Mouse (Mus musculus) embryonic facial prominence, embryonic 12.5 days (tissue): ENCODE measurements around the gene Mgrn1. TPM values are rescaled to one million over a fixed set of nuclear protein-coding genes. Genes with fewer than 3 reads are reported as not detected.

Experiments
- ATAC-seq: fragments of 200-750 bp; cut with Nextera tagmentation; 2 replicates; pipeline ENCODE4 v1.8.0; 2017; ENCODE audit not compliant: insufficient number of reproducible peaks, insufficient read depth, low FRiP score, low TSS enrichment
- H3K27ac ChIP-seq: fragments of 300-500 bp; sonication (generic); 2 replicates; pipeline ENCODE4 v1.5.1; 2016; ENCODE audit warnings: mild to moderate bottlenecking
- H3K27me3 ChIP-seq: fragments of 300-500 bp; sonication (generic); 2 replicates; pipeline ENCODE4 v1.6.1; 2016; ENCODE audit warnings: mild to moderate bottlenecking, moderate library complexity
- H3K36me3 ChIP-seq: fragments of 300-500 bp; sonication (generic); 2 replicates; pipeline ENCODE4 v1.6.1; 2016; ENCODE audit warnings: mild to moderate bottlenecking
- H3K4me1 ChIP-seq: fragments of 300-500 bp; sonication (generic); 2 replicates; pipeline ENCODE4 v1.6.1; 2016
- H3K4me2 ChIP-seq: fragments of 300-500 bp; sonication (generic); replicated peaks from 2 replicates; pipeline ENCODE4 v1.6.1; 2016; ENCODE audit warnings: mild to moderate bottlenecking, moderate library complexity
- H3K4me3 ChIP-seq: fragments of 300-500 bp; sonication (generic); 2 replicates; pipeline ENCODE4 v1.5.1; 2016; ENCODE audit warnings: mild to moderate bottlenecking
- H3K9ac ChIP-seq: fragments of 300-500 bp; sonication (generic); 2 replicates; pipeline ENCODE4 v1.6.1; 2016; ENCODE audit warnings: mild to moderate bottlenecking, moderate library complexity
- H3K9me3 ChIP-seq: fragments of 300-500 bp; sonication (generic); 2 replicates; pipeline ENCODE4 v1.6.1; 2016; ENCODE audit warnings: mild to moderate bottlenecking, moderate library complexity
- WGBS: fragments of 180-500 bp; shearing (Covaris S2); methylation state at CpG from one replicate; pipeline ENCODE4 v1.1.7; 2016; 5-methylcytosine and 5-hydroxymethylcytosine counted together
- polyA plus RNA-seq: library from polyadenylated mRNA; unstranded; fragments of >200 nt; fragmentation: Nextera tagmentation; extraction: Ambion mirVana; gene quantifications from 2 replicates; pipeline ENCODE4 v1.2.1, GENCODE M21; 2016

Gene Mgrn1
- 91.9 and 93.4 TPM in 2 replicates for polyA plus RNA-seq

- peak; percentile 67 for ATAC-seq
- Histone ChIP-seq H3K36me3 (no peaks in the 10 kb centered on the region), H3K4me2 (peak within 1 kb of the TSS; percentile 85), H3K4me3 (peak within 1 kb of the TSS; percentile 94), H3K27me3 (no peaks in the 10 kb centered on the region), H3K27ac (peak within 1 kb of the TSS; percentile 86), H3K9ac (peak within 1 kb of the TSS; percentile 93), H3K9me3 (no peaks in the 10 kb centered on the region), H3K4me1 (peaks cover 17% of the 10 kb centered on the region)
- WGBS, result under 1% methylated on average over 52 of the region's 74 CpGs
Measured at GRCm38 (mm10) chr16:4885760-4886689, at the start of gene Mgrn1. Mgrn1 (plus strand) TSS chr16:4886249.

GRCm38 (mm10) chr16:4837631-4838030 lies 48.4 kb upstream of the Mgrn1 start:
- Histone ChIP-seq H3K9me3 (no peaks in the 10 kb centered on the region), H3K4me1 (no peaks in the 10 kb centered on the region), H3K9ac (no peak overlapping the region), H3K27me3 (no peaks in the 10 kb centered on the region), H3K36me3 (no peaks in the 10 kb centered on the region), H3K4me3 (no peak overlapping the region), H3K4me2 (no peak overlapping the region), H3K27ac (no peak overlapping the region)
- 86% methylated on average over 3 of the region's 3 CpGs for WGBS
- no peak for ATAC-seq

GRCm38 (mm10) chr16:4839552-4839951 lies 46.5 kb upstream of the Mgrn1 start:
- ATAC-seq, result no peak
- Histone ChIP-seq H3K27ac (no peak overlapping the region), H3K4me3 (no peak overlapping the region), H3K27me3 (no peaks in the 10 kb centered on the region), H3K4me2 (no peak overlapping the region), H3K4me1 (no peaks in the 10 kb centered on the region), H3K9ac (no peak overlapping the region), H3K9me3 (no peaks in the 10 kb centered on the region), H3K36me3 (no peaks in the 10 kb centered on the region)
- WGBS, result 83% methylated on average over 3 of the region's 3 CpGs

- Histone ChIP-seq H3K4me2 (no peak overlapping the region), H3K4me1 (no peaks in the 10 kb centered on the region), H3K9me3 (no peaks in the 10 kb centered on the region), H3K27me3 (no peaks in the 10 kb centered on the region), H3K4me3 (no peak overlapping the region), H3K27ac (no peak overlapping the region), H3K9ac (no peak overlapping the region), H3K36me3 (no peaks in the 10 kb centered on the region)
- ATAC-seq, result no peak
- WGBS, result 81% methylated on average over 8 of the region's 8 CpGs
Measured at GRCm38 (mm10) chr16:4840231-4840630, 45.8 kb upstream of the Mgrn1 start.

- no peak overlapping the region for H3K27ac ChIP-seq
- H3K36me3 ChIP-seq, result no peaks in the 10 kb centered on the region
- H3K27me3 ChIP-seq, result no peaks in the 10 kb centered on the region
- H3K4me1 ChIP-seq, result peaks cover 4% of the 10 kb centered on the region; the same call in 1 of the 2 replicates
- no peak overlapping the region for H3K9ac ChIP-seq
- 88% methylated on average over 3 of the region's 3 CpGs for WGBS
- ATAC-seq, result no peak
- no peaks in the 10 kb centered on the region for H3K9me3 ChIP-seq
- H3K4me3 ChIP-seq, result no peak overlapping the region
- H3K4me2 ChIP-seq, result no peak overlapping the region
Measured at GRCm38 (mm10) chr16:4847041-4847440, 39.0 kb upstream of the Mgrn1 start.

- Histone ChIP-seq H3K36me3 (no peaks in the 10 kb centered on the region), H3K4me3 (no peak overlapping the region), H3K4me2 (no peak overlapping the region), H3K9me3 (no peaks in the 10 kb centered on the region), H3K4me1 (peaks cover 4% of the 10 kb centered on the region; the same call in 1 of the 2 replicates), H3K9ac (no peak overlapping the region), H3K27me3 (no peaks in the 10 kb centered on the region), H3K27ac (no peak overlapping the region)
- ATAC-seq, result no peak
- 76% methylated on average over 2 of the region's 2 CpGs for WGBS
Measured at GRCm38 (mm10) chr16:4848090-4848489, 38.0 kb upstream of the Mgrn1 start.

GRCm38 (mm10) chr16:4850361-4850760 lies 35.7 kb upstream of the Mgrn1 start:
- H3K27me3 ChIP-seq, result no peaks in the 10 kb centered on the region
- 82% methylated on average over 7 of the region's 7 CpGs for WGBS
- no peaks in the 10 kb centered on the region for H3K9me3 ChIP-seq
- no peak overlapping the region for H3K27ac ChIP-seq
- H3K9ac ChIP-seq, result no peak overlapping the region
- no peak for ATAC-seq
- no peaks in the 10 kb centered on the region for H3K36me3 ChIP-seq
- H3K4me1 ChIP-seq, result peaks cover 4% of the 10 kb centered on the region; the same call in 1 of the 2 replicates
- no peak overlapping the region for H3K4me3 ChIP-seq
- H3K4me2 ChIP-seq, result no peak overlapping the region

GRCm38 (mm10) chr16:4850938-4851628 lies 35.0 kb upstream of the Mgrn1 start:
- Histone ChIP-seq H3K4me1 (peaks cover 4% of the 10 kb centered on the region; the same call in 1 of the 2 replicates), H3K9me3 (no peaks in the 10 kb centered on the region), H3K4me2 (no peak overlapping the region), H3K4me3 (no peak overlapping the region), H3K27ac (no peak overlapping the region), H3K36me3 (no peaks in the 10 kb centered on the region), H3K27me3 (no peaks in the 10 kb centered on the region; the same call in 1 of the 2 replicates), H3K9ac (no peak overlapping the region)
- ATAC-seq, result no peak
- 48% methylated on average over 5 of the region's 5 CpGs for WGBS

- H3K27ac ChIP-seq, result no peak overlapping the region
- H3K9me3 ChIP-seq, result no peaks in the 10 kb centered on the region
- no peak overlapping the region for H3K4me2 ChIP-seq
- peaks cover 4% of the 10 kb centered on the region; the same call in 1 of the 2 replicates for H3K4me1 ChIP-seq
- ATAC-seq, result no peak
- 52% methylated on average over 5 of the region's 5 CpGs for WGBS
- H3K4me3 ChIP-seq, result no peak overlapping the region
- no peaks in the 10 kb centered on the region for H3K36me3 ChIP-seq
- H3K9ac ChIP-seq, result no peak overlapping the region
- no peaks in the 10 kb centered on the region; the same call in 1 of the 2 replicates for H3K27me3 ChIP-seq
Measured at GRCm38 (mm10) chr16:4855046-4855650, 30.9 kb upstream of the Mgrn1 start.

GRCm38 (mm10) chr16:4861392-4861791 lies 24.7 kb upstream of the Mgrn1 start:
- H3K9me3 ChIP-seq, result no peaks in the 10 kb centered on the region
- H3K27ac ChIP-seq, result no peak overlapping the region
- ATAC-seq, result no peak
- H3K36me3 ChIP-seq, result no peaks in the 10 kb centered on the region
- WGBS, result 45% methylated on average over 10 of the region's 10 CpGs
- no peak overlapping the region for H3K4me3 ChIP-seq
- no peak overlapping the region for H3K9ac ChIP-seq
- H3K4me1 ChIP-seq, result peaks cover 5% of the 10 kb centered on the region; the same call in 1 of the 2 replicates
- no peaks in the 10 kb centered on the region for H3K27me3 ChIP-seq
- no peak overlapping the region for H3K4me2 ChIP-seq

- peaks cover 5% of the 10 kb centered on the region; the same call in 1 of the 2 replicates for H3K4me1 ChIP-seq
- no peak overlapping the region for H3K4me3 ChIP-seq
- WGBS, result 56% methylated on average over 9 of the region's 9 CpGs
- no peak overlapping the region for H3K9ac ChIP-seq
- no peak overlapping the region for H3K27ac ChIP-seq
- ATAC-seq, result no peak
- H3K4me2 ChIP-seq, result no peak overlapping the region
- H3K27me3 ChIP-seq, result no peaks in the 10 kb centered on the region
- H3K36me3 ChIP-seq, result no peaks in the 10 kb centered on the region
- H3K9me3 ChIP-seq, result no peaks in the 10 kb centered on the region
Measured at GRCm38 (mm10) chr16:4862863-4863483, 23.1 kb upstream of the Mgrn1 start.
